Mouse (Mus musculus) ZHBTc4 (cell line): Measurements from ENCODE around the gene Phgdh.

Source experiments
- DNase-seq: peaks from one replicate; pipeline ENCODE4 v3.0.0-alpha.2; 2011; ENCODE audit warnings: low read depth, low spot score

Phgdh gene

GRCm38 (mm10) chr3:98339706-98340109 is at the start of gene Phgdh:
Gene Phgdh, minus strand, starts transcription at chr3:98339990.
- DNase-seq, result peak; percentile 89

GRCm38 (mm10) chr3:98389305-98389704 is 49.5 kb upstream of the Phgdh start:
- DNase-seq, result no peak

- no peak for DNase-seq
Observed at GRCm38 (mm10) chr3:98387756-98388155, 48.0 kb upstream of the Phgdh start.

GRCm38 (mm10) chr3:98387086-98387485 is 47.3 kb upstream of the Phgdh start:
- DNase-seq, result no peak

GRCm38 (mm10) chr3:98383024-98383790 is 43.4 kb upstream of the Phgdh start:
- no peak for DNase-seq

- peak; percentile 66 for DNase-seq
Observed at GRCm38 (mm10) chr3:98382246-98382939, 42.6 kb upstream of the Phgdh start, which contains the start of gene Zfp697. Gene Zfp697, plus strand, starts transcription at chr3:98382461.

- no peak for DNase-seq
Observed at GRCm38 (mm10) chr3:98381677-98382245, 42.0 kb upstream of the Phgdh start.

GRCm38 (mm10) chr3:98379236-98379635 is 39.4 kb upstream of the Phgdh start:
- DNase-seq, result peak; percentile 29

GRCm38 (mm10) chr3:98378267-98378666 is 38.5 kb upstream of the Phgdh start:
- no peak for DNase-seq

GRCm38 (mm10) chr3:98374980-98375379 is 35.2 kb upstream of the Phgdh start:
- no peak for DNase-seq

- no peak for DNase-seq
Observed at GRCm38 (mm10) chr3:98374062-98374719, 34.4 kb upstream of the Phgdh start.

- DNase-seq, result no peak
Observed at GRCm38 (mm10) chr3:98368776-98369175, 29.0 kb upstream of the Phgdh start.

GRCm38 (mm10) chr3:98368283-98368682 is 28.5 kb upstream of the Phgdh start:
- no peak for DNase-seq

GRCm38 (mm10) chr3:98366823-98367222 is 27.0 kb upstream of the Phgdh start:
- DNase-seq, result no peak

- no peak for DNase-seq
Observed at GRCm38 (mm10) chr3:98366086-98366485, 26.3 kb upstream of the Phgdh start.

- DNase-seq, result peak; percentile 38
Observed at GRCm38 (mm10) chr3:98362753-98363152, 23.0 kb upstream of the Phgdh start.

- no peak for DNase-seq
Observed at GRCm38 (mm10) chr3:98356632-98357370, 17.0 kb upstream of the Phgdh start.

- no peak for DNase-seq
Observed at GRCm38 (mm10) chr3:98356026-98356365, 16.2 kb upstream of the Phgdh start.

- DNase-seq, result peak; percentile 52
Observed at GRCm38 (mm10) chr3:98355344-98356025, 15.7 kb upstream of the Phgdh start.

- peak; percentile 62 for DNase-seq
Observed at GRCm38 (mm10) chr3:98353892-98354291, 14.1 kb upstream of the Phgdh start.

- DNase-seq, result peak; percentile 89
Observed at GRCm38 (mm10) chr3:98348705-98349104, 8.9 kb upstream of the Phgdh start.
